Mouse (Mus musculus) hindbrain, embryonic 16.5 days (tissue): Measurements from ENCODE around the gene Mad2l2. TPM values are rescaled to one million over a fixed set of nuclear protein-coding genes. Genes with fewer than 3 reads are reported as not detected.

Experiments used
- ATAC-seq: fragments of 200-750 bp; cut with Nextera tagmentation; 2 replicates; pipeline ENCODE4 v1.8.0; 2017; ENCODE audit warnings: moderate TSS enrichment, moderate library complexity
- H3K27ac ChIP-seq: fragments of 300-500 bp; sonication (generic); 2 replicates; pipeline ENCODE4 v1.5.1; 2014; ENCODE audit warnings: low read depth, mild to moderate bottlenecking, control low read depth, low read length, moderate library complexity
- H3K27me3 ChIP-seq: fragments of 300-500 bp; sonication (generic); replicated peaks from 2 replicates; pipeline ENCODE4 v1.6.1; 2014; ENCODE audit warnings: low read length; ENCODE audit not compliant: control insufficient read depth, insufficient read depth
- H3K36me3 ChIP-seq: fragments of 300-500 bp; sonication (generic); 2 replicates; pipeline ENCODE4 v1.6.1; 2014; ENCODE audit warnings: mild to moderate bottlenecking, low read length, moderate library complexity, mixed read lengths; ENCODE audit not compliant: control insufficient read depth, insufficient read depth
- H3K4me1 ChIP-seq: fragments of 300-500 bp; sonication (generic); 2 replicates; pipeline ENCODE4 v1.6.1; 2014; ENCODE audit warnings: low read depth, low read length; ENCODE audit not compliant: control insufficient read depth, insufficient read depth
- H3K4me2 ChIP-seq: fragments of 300-500 bp; sonication (generic); 2 replicates; pipeline ENCODE4 v1.6.1; 2014; ENCODE audit warnings: mild to moderate bottlenecking, low read length, control low read depth, moderate library complexity
- H3K4me3 ChIP-seq: fragments of 300-500 bp; sonication (generic); 2 replicates; pipeline ENCODE4 v1.5.1; 2014; ENCODE audit warnings: mild to moderate bottlenecking, low read length, control low read depth, moderate library complexity
- H3K9ac ChIP-seq: fragments of 300-500 bp; sonication (generic); 2 replicates; pipeline ENCODE4 v1.6.1; 2014; ENCODE audit warnings: low read depth, mild to moderate bottlenecking, control low read depth, low read length, moderate library complexity
- H3K9me3 ChIP-seq: fragments of 300-500 bp; sonication (generic); 2 replicates; pipeline ENCODE4 v1.6.1; 2014; ENCODE audit warnings: mild to moderate bottlenecking, low read length, moderate library complexity; ENCODE audit not compliant: control insufficient read depth
- WGBS: fragments of 180-500 bp; shearing (Covaris S2); extraction: QIAGEN DNeasy Blood & Tissue Kit; methylation state at CpG from one replicate; pipeline ENCODE4 v1.1.7; 2014; 5-methylcytosine and 5-hydroxymethylcytosine counted together
- polyA plus RNA-seq: library from polyadenylated mRNA; unstranded; fragments of >200 nt; fragmentation: Nextera tagmentation; extraction: Ambion mirVana; gene quantifications from 2 replicates; pipeline ENCODE4 v1.2.1, GENCODE M21; 2015

The Mad2l2 gene
- polyA plus RNA-seq, 1 experiment from 2014 or later = 98.0 TPM

DNA sequence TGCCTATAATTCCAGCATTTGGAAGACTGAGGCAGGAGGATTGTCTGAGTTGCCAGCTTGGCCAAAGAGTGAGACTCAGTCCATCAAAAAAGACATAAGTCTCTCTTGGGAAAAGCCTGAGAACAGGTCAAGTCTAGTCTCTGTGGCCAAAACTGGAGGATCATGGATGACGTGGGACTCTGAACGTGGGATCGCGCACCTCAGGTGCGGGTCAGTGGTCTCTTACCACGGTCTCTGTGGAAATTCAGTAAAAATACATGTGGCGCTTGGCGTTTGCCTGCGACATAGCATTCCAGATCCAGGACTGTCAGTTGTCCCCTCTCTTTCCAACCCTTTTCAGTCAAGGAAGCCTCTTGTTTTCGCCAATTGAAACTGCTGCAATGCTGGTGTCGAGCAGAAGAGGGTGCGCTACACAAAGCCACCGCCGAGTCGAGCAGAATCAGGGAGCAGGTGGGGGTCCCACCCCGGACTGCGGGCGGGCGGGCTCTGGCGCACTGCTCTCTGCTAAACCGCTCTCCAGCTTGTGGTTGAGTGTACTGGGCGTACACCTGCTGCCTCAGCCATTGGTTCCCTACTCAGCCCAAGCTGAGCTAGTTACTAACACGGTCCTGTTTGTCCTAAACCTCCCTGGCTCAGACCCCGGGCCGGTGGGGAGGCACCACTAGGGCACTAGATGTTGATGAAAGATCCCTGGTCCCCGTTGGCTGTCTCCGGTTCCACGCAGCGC is 28.2 kb upstream of the Mad2l2 start:
- 18% methylated on average over 29 of the region's 29 CpGs for WGBS

DNA sequence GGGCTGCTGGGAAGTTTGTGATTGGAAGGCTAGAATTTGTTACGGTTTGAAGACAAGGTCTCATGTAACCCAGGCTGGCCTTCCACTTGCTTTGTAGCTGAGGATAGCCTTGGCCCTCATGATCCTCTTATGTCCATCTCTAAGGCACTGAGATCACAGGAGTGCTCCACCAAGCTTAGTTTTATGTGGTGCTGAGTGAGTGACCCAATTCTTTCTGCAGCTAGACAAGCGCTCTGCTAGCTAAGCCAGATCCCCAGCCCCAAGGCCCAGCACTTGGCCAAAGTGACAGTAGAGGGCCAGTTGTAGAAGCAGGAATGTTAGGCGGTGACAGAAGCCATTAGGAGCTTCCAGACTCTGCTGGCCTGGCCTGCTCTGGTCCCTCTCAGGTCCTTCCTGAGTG is 26.0 kb upstream of the Mad2l2 start:
- no peaks in the 10 kb centered on the region for H3K36me3 ChIP-seq
- WGBS = 92% methylated on average over 3 of the region's 3 CpGs
- no peak for ATAC-seq
- no peak overlapping the region for H3K4me3 ChIP-seq
- peaks cover 10% of the 10 kb centered on the region for H3K4me1 ChIP-seq
- no peaks in the 10 kb centered on the region for H3K27me3 ChIP-seq
- no peaks in the 10 kb centered on the region for H3K9me3 ChIP-seq
- no peak overlapping the region for H3K27ac ChIP-seq
- H3K4me2 ChIP-seq = no peak overlapping the region
- H3K9ac ChIP-seq = no peak overlapping the region

More for the DNA sequence above, 28.2 kb upstream of the Mad2l2 start:
- H3K4me2 ChIP-seq = peak overlapping the region; percentile 56
- H3K36me3 ChIP-seq = no peaks in the 10 kb centered on the region
- peak; percentile 87 for ATAC-seq
- peak overlapping the region; percentile 71 for H3K27ac ChIP-seq
- H3K27me3 ChIP-seq = no peaks in the 10 kb centered on the region
- peak overlapping the region; percentile 30 for H3K4me3 ChIP-seq
- peaks cover 12% of the 10 kb centered on the region for H3K4me1 ChIP-seq
- H3K9ac ChIP-seq = peak overlapping the region; percentile 54
- no peaks in the 10 kb centered on the region for H3K9me3 ChIP-seq

DNA sequence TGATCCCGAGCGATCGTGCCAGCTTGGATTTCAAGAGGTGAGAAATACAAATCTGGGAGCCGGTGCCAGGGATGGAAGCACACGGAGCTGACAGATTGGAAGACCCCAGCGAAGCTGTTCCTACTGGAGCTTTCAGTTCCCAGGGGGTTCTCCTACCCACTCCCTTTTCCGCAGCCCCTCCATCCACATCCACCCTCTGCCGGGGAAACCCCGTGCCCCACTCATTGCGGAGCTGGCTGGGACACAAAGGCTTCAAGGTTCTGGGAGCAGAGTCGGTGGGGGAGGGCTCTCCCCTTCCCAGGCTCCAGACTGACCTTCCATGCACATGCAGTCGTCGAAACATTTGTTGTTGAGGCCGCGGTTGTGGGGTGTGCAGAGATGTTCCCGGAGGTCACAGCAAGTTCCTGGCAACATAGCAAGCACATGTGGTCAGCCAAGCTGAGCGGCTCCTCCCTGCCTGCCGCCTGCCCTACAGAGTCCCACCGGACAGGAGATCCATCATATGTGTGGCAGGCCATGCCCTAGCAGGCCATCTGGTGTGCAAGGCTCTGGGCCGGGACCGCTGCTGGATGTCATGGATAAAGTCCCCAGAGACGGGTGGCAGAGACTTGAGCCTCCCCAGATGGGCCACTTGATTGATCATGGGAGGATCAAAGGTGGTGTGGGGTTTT is 22.4 kb upstream of the Mad2l2 start:
- Histone ChIP-seq H3K4me3 (no peak overlapping the region), H3K27ac (peak overlapping the region; percentile 11; the same call in 1 of the 2 replicates), H3K4me1 (no peaks in the 10 kb centered on the region), H3K4me2 (no peak overlapping the region), H3K36me3 (peaks cover 4% of the 10 kb centered on the region; the same call in 1 of the 2 replicates), H3K9ac (no peak overlapping the region), H3K27me3 (no peaks in the 10 kb centered on the region), H3K9me3 (no peaks in the 10 kb centered on the region)
- 32% methylated on average over 22 of the region's 22 CpGs for WGBS
- ATAC-seq = peak; percentile 74

DNA sequence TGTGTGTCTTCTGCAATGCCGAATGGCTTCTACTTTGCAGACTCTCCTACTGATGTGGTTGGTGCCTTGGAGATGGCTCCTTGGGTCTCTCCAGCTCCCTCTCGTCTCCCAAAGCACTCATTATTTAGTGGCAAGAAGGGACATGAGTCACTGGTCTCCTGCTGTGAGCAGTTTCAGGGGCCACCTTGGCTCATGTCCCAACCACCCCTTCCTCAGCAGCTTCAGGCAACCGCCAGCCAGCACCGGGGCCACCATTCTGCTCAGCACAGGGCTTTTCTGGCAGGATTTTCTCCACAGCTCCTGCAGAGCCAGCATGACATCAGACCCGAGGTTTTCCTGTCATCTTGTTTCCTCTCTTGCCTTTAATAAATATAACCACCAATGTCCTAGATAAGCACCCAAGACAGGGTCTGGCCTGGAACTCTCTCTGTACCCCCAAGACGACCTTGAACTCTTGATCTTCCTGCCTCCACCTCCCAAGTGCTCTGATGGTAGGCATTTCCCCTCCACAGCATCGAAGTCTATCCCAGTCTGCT is 21.6 kb upstream of the Mad2l2 start:
- Histone ChIP-seq H3K27me3 (no peaks in the 10 kb centered on the region), H3K9ac (no peak overlapping the region), H3K4me1 (no peaks in the 10 kb centered on the region), H3K4me2 (no peak overlapping the region), H3K36me3 (peaks cover 4% of the 10 kb centered on the region; the same call in 1 of the 2 replicates), H3K9me3 (no peaks in the 10 kb centered on the region), H3K4me3 (no peak overlapping the region), H3K27ac (peak overlapping the region; percentile 11)
- peak; percentile 22; the same call in 1 of the 2 replicates for ATAC-seq
- 51% methylated on average over 7 of the region's 7 CpGs for WGBS

DNA sequence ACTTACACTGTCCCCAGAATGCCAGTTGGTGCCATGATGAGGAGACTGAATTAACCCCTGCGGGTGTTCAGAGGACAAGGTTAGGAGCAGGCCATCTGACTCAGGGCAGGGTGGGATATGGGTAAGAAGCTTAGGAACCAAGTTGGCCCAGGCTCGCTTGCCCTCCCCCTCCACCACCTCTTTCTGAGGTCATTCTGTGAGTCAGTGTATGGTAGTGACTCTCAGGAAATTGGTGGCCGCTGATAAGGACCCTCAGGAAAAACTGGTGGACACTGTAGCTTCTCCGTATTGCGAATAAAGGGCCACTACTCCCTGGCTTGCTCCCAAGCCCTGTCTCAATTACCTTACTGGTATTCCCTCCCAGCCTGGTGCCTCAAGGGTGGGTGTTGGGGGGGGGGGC is 21.0 kb upstream of the Mad2l2 start:
- Histone ChIP-seq H3K4me3 (no peak overlapping the region), H3K36me3 (peaks cover 4% of the 10 kb centered on the region; the same call in 1 of the 2 replicates), H3K27ac (no peak overlapping the region), H3K4me1 (no peaks in the 10 kb centered on the region), H3K9me3 (no peaks in the 10 kb centered on the region), H3K9ac (no peak overlapping the region), H3K27me3 (no peaks in the 10 kb centered on the region), H3K4me2 (no peak overlapping the region)
- 82% methylated on average over 5 of the region's 5 CpGs for WGBS
- ATAC-seq = no peak

DNA sequence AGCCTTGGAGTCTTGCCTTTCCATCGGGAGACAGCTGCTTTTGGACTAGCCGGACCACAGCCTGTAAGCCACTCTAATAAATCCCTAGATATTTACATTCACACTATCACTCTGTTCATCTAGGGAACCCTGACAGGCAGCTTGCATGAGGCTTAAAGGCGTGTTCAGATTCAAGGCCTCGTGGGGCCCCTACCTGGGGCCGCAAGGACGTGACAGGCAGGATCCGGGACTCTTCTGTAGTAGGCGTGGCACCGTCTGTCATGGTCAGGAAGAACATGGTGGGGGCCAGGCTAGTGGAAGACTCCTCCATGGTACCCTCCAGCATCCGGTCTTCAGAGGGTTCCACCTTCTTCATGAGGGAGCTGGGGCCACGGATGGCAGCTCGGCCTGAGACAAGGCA is 17.7 kb upstream of the Mad2l2 start:
- no peaks in the 10 kb centered on the region for H3K9me3 ChIP-seq
- no peak for ATAC-seq
- no peak overlapping the region for H3K9ac ChIP-seq
- no peak overlapping the region for H3K27ac ChIP-seq
- H3K36me3 ChIP-seq = peaks cover 4% of the 10 kb centered on the region; the same call in 1 of the 2 replicates
- 85% methylated on average over 12 of the region's 12 CpGs for WGBS
- H3K4me1 ChIP-seq = peaks cover 9% of the 10 kb centered on the region
- H3K4me3 ChIP-seq = no peak overlapping the region
- no peak overlapping the region for H3K4me2 ChIP-seq
- H3K27me3 ChIP-seq = no peaks in the 10 kb centered on the region

DNA sequence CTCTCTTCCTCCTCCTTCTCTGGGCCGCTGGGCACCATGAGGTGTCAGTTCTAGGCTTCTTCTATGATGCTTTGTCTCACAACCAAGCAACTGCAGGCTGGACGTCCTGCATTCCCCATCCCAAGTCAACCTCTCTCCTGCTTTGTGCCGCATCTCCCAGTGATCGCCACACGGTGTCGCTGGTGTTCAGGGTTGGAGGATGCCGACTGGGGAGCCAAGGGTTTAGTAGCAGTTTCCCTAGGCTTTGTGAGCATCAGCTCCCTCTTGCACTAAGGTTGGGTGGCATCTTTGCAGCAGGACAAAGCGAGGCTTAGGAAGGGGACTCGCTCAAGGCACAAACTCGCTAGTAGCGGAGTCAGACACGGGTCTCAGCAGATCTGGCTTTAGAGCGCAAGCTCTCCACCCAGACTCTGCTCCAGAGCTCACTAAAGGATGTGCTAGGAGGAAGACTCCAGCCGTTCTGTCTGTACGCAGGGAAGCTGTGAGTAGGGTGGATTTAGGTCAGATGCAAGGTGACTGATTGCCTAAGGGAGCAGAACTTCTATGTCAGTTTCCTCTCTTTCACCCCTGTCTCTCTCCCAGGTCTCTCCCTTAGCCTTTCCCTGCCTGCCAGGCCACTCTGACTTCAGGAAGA is 15.3 kb upstream of the Mad2l2 start:
- ATAC-seq = peak; percentile 77

DNA sequence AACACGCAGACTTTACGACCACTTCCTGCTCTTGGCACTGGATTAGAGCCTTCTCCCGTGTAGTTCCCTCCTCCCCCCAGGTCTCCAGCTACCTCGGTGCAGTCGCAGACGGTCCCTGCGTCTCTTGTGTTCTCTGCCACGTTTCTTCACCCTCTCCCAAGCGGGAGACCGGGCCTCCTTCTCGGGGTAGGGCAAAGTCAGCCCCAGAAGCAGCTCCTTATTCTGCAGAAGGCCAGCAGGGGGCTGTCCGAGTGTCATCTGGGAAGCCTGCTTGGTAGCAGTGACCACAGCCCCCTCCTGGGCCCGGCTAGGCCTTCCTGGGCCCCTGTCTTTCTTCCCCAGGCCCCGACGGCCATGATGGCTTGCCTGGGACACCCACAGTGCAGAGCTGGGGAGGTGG is 14.7 kb upstream of the Mad2l2 start:
- Histone ChIP-seq H3K4me1 (peaks cover 9% of the 10 kb centered on the region), H3K27ac (peak overlapping the region; percentile 73; the same call in 1 of the 2 replicates), H3K4me3 (no peak overlapping the region), H3K36me3 (peaks cover 4% of the 10 kb centered on the region; the same call in 1 of the 2 replicates), H3K9ac (peak overlapping the region; percentile 51), H3K4me2 (no peak overlapping the region), H3K9me3 (no peaks in the 10 kb centered on the region), H3K27me3 (no peaks in the 10 kb centered on the region)
- WGBS = 7% methylated on average over 15 of the region's 15 CpGs
- ATAC-seq = peak; percentile 4; the same call in 1 of the 2 replicates

More for the DNA sequence above, 15.3 kb upstream of the Mad2l2 start:
- Histone ChIP-seq H3K9ac (peak overlapping the region; percentile 41; the same call in 1 of the 2 replicates), H3K4me2 (peak overlapping the region; percentile 20; the same call in 1 of the 2 replicates), H3K27me3 (no peaks in the 10 kb centered on the region), H3K4me3 (no peak overlapping the region; the same call in 1 of the 2 replicates), H3K9me3 (no peaks in the 10 kb centered on the region), H3K4me1 (peaks cover 9% of the 10 kb centered on the region), H3K36me3 (peaks cover 4% of the 10 kb centered on the region; the same call in 1 of the 2 replicates), H3K27ac (peak overlapping the region; percentile 73)
- WGBS = 4% methylated on average over 15 of the region's 15 CpGs
